Mouse (Mus musculus): ENCODE results near the gene Enpep. TPM values are rescaled to one million over a fixed set of nuclear protein-coding genes. Genes with fewer than 3 reads are reported as not detected.

The Enpep gene
- polyA plus RNA-seq, 1 experiment from 2014 or later: 0.43 TPM

- WGBS: under 1% methylated on average over 40 of the region's 40 CpGs
These were observed 107.5 kb downstream of the Enpep start for GRCm38 (mm10) chr3:129224806-129225576.

DNA sequence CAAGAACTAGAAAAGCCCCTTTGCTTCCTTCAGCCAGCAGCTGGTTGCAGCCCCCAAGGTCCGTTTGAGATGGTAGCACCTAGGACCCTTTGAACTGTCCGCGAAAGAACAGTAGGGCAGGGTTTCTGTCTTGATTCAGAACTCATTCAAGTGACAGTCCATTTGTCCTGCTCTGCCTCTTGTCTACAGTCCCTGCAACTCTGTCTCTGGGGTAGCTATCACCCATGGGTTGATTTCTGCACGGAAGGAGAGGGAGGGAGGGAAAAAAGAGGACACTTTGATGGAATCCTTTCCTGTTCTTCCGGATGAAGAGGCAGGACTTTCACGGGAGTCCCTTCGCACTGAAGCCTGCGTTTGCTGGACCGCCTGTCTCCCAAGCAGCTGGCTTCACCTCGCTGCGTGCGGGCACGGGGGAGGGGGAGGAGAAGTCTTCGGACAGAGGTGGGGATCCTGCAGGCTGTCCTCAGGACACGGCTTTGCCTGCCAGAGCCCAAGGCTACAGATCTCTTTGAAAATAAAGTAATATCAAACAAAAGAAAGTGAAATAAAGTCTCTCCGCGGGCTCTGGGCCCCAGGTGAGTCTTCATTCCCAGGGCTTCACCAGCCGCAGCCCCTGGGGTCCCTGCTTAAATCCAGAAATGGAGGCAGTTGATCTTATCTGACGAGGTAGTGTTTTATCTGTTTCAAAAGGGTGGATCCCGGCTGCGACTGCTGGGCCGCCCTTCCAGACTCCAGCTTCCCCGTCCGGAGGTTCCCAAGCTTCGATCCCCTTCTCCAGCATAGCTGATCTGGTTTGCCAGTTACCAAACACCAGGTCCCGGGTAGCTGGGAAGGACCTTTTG is 108.3 kb downstream of the Enpep start:
- Histone ChIP-seq H3K9me3 (replicated peaks) (no peaks in the 10 kb centered on the region), H3K27me3 (peaks cover 97% of the 10 kb centered on the region), H3K36me3 (ENCODE audit: poor library complexity, severe bottlenecking) (no peaks in the 10 kb centered on the region), H3K27ac (no peak overlapping the region), H3K4me2 (no peak overlapping the region), H3K4me1 (no peaks in the 10 kb centered on the region), H3K9ac (no peak overlapping the region), H3K4me3 (no peak overlapping the region)
- no peak for ATAC-seq
- WGBS: under 1% methylated on average over 26 of the region's 26 CpGs

More at GRCm38 (mm10) chr3:129224806-129225576, 107.5 kb downstream of the Enpep start:
- Histone ChIP-seq H3K27ac (no peak overlapping the region), H3K36me3 (ENCODE audit: poor library complexity, severe bottlenecking) (no peaks in the 10 kb centered on the region), H3K4me1 (no peaks in the 10 kb centered on the region), H3K4me3 (no peak overlapping the region), H3K27me3 (peaks cover 92% of the 10 kb centered on the region), H3K9me3 (replicated peaks) (no peaks in the 10 kb centered on the region), H3K9ac (no peak overlapping the region), H3K4me2 (no peak overlapping the region)
- no peak for ATAC-seq

DNA sequence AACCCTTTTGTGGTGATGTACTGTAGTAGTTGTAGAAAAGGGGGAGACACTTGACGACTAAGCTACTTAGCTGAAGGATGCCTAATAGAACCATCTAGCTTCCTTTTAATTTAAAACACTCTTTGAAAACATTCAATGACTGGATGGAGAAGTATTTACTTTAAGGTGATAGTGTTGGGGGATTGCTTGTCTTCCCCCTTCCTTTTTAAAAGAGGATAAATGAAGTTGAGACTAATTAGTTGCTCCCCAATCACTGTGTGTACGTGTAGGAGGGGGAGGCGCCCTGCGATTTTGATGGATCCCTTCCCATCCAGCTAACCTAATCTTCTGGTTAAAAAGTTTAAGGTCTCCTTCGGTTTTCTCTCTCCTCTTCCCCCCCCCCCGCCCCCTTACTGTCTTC is 109.1 kb downstream of the Enpep start:
- Histone ChIP-seq H3K27ac (no peak overlapping the region), H3K9ac (no peak overlapping the region), H3K4me2 (no peak overlapping the region), H3K27me3 (peaks cover 97% of the 10 kb centered on the region), H3K36me3 (ENCODE audit: poor library complexity, severe bottlenecking) (no peaks in the 10 kb centered on the region), H3K9me3 (replicated peaks) (no peaks in the 10 kb centered on the region), H3K4me1 (no peaks in the 10 kb centered on the region), H3K4me3 (no peak overlapping the region)
- no peak for ATAC-seq
- WGBS: 1% methylated on average over 6 of the region's 6 CpGs

- under 1% methylated on average over 21 of the region's 21 CpGs for WGBS
- peaks cover 97% of the 10 kb centered on the region for H3K27me3 ChIP-seq
- ATAC-seq: no peak
- H3K4me2 ChIP-seq: no peak overlapping the region
- H3K4me3 ChIP-seq: no peak overlapping the region
- H3K4me1 ChIP-seq: no peaks in the 10 kb centered on the region
- H3K36me3 ChIP-seq (ENCODE audit: poor library complexity, severe bottlenecking): no peaks in the 10 kb centered on the region
- no peaks in the 10 kb centered on the region for H3K9me3 ChIP-seq (replicated peaks)
- no peak overlapping the region for H3K9ac ChIP-seq
- H3K27ac ChIP-seq: no peak overlapping the region
These were observed 109.9 kb downstream of the Enpep start for GRCm38 (mm10) chr3:129222448-129223290.

GRCm38 (mm10) chr3:129221380-129222260 is 110.9 kb downstream of the Enpep start:
- H3K27ac ChIP-seq: no peak overlapping the region
- H3K27me3 ChIP-seq: peaks cover 97% of the 10 kb centered on the region
- no peak overlapping the region for H3K4me3 ChIP-seq
- no peaks in the 10 kb centered on the region for H3K36me3 ChIP-seq (ENCODE audit: poor library complexity, severe bottlenecking)
- no peaks in the 10 kb centered on the region for H3K9me3 ChIP-seq (replicated peaks)
- no peak overlapping the region for H3K4me2 ChIP-seq
- H3K9ac ChIP-seq: no peak overlapping the region
- WGBS: 1% methylated on average over 23 of the region's 27 CpGs
- no peaks in the 10 kb centered on the region for H3K4me1 ChIP-seq
- no peak for ATAC-seq

DNA sequence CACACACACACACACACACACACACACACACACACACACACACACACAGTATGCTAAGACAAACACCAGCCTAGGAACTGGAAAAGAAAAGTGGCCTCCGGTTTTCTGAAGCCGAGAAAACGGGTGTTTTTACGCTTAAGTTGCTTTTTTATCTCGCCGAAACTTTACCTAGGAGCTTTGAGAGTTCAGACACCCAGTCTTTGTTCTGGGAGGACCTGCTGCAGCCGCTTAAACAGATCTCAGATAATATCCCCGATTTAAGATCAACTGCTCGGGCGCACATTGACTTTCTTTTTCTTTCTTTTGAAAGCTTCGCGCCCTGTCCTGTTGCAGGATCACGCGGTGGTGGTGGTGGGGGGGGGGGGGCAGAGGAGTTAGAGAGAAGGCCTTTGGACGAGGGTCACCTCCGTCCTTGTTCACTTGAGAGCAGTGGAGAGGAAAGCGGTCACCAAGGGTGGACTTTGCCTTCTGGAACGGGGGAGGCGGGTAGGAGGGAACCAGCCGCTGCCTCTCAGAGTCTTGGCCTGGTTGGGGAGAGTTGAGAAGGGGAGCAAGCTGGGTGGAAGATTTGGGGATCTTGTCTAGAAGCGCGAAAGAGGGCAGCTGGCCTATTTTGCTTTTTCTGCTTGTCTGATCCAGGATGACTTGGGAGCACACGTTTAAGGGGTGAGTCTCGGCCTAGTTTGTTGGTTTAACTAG is 111.7 kb downstream of the Enpep start:
- Histone ChIP-seq H3K9ac (no peak overlapping the region), H3K27ac (no peak overlapping the region), H3K27me3 (peaks cover 97% of the 10 kb centered on the region), H3K4me1 (peaks cover 3% of the 10 kb centered on the region; the same call in 1 of the 2 replicates), H3K4me2 (no peak overlapping the region), H3K4me3 (no peak overlapping the region), H3K36me3 (ENCODE audit: poor library complexity, severe bottlenecking) (no peaks in the 10 kb centered on the region), H3K9me3 (replicated peaks) (no peaks in the 10 kb centered on the region)
- ATAC-seq: no peak
- WGBS: under 1% methylated on average over 24 of the region's 24 CpGs

- 2% methylated on average over 7 of the region's 7 CpGs for WGBS
- H3K27me3 ChIP-seq: peaks cover 97% of the 10 kb centered on the region
- no peak overlapping the region for H3K27ac ChIP-seq
- no peaks in the 10 kb centered on the region for H3K9me3 ChIP-seq (replicated peaks)
- peaks cover 9% of the 10 kb centered on the region; the same call in 1 of the 2 replicates for H3K4me1 ChIP-seq
- no peak for ATAC-seq
- H3K9ac ChIP-seq: no peak overlapping the region
- no peaks in the 10 kb centered on the region for H3K36me3 ChIP-seq (ENCODE audit: poor library complexity, severe bottlenecking)
- no peak overlapping the region for H3K4me3 ChIP-seq
- no peak overlapping the region for H3K4me2 ChIP-seq
These were observed 112.3 kb downstream of the Enpep start for GRCm38 (mm10) chr3:129220086-129220670.

Other genes starting within 250 kb of the Enpep start
- 7.2 and 22.8 TPM in 2 replicates for gene Pitx2, start 132.8 kb downstream of the Enpep start, polyA plus RNA-seq (2015; fragmentation: Nextera tagmentation; extraction: Ambion mirVana)
- 33.5 and 34.9 TPM in 2 replicates for gene Elovl6, start 199.6 kb upstream of the Enpep start, polyA plus RNA-seq (2015; fragmentation: Nextera tagmentation; extraction: Ambion mirVana)

All from forebrain, embryonic 13.5 days (tissue).